Mouse (Mus musculus) gastrocnemius, postnatal 10 days (tissue): Measurements from ENCODE around the gene Ceacam20. TPM values are rescaled to one million over a fixed set of nuclear protein-coding genes. Genes with fewer than 3 reads are reported as not detected.
"Not testable (repeated sequence)": the region's sequence is repeated elsewhere in the genome, so short reads cannot be mapped to it uniquely, and the experiment has no call there.

Experiments used
- DNase-seq: peaks from one replicate; pipeline ENCODE4 v3.0.0; 2021; ENCODE audit warnings: mixed read lengths
- total RNA-seq, 2 experiments: library from RNA; stranded (reverse); gene quantifications; 2 replicates each; pipeline ENCODE4 v1.2.3; 2021

The Ceacam20 gene
- total RNA-seq, 2 experiments from 2014 or later = not detected

DNA sequence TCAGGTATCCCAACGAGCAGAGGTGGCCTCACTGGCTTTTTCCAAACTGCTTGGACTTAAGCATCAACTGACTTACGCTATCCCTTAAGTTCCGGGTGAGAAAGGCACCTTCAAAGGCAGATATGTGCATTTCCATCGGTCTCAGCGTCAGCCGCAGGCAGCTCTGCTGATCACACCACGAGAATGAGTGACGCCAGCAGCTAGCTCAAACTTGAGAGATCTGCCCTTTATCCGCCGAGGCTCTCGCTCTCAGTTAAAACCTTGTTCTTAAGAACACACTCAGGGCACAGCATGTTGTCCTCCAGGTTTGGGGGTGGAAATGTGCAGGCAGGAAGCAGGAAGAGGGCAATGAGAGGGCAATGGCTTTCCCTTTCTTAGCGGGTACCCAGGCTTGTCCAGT, 16.3 kb upstream of the Ceacam20 start:
- DNase-seq = no peak

DNA sequence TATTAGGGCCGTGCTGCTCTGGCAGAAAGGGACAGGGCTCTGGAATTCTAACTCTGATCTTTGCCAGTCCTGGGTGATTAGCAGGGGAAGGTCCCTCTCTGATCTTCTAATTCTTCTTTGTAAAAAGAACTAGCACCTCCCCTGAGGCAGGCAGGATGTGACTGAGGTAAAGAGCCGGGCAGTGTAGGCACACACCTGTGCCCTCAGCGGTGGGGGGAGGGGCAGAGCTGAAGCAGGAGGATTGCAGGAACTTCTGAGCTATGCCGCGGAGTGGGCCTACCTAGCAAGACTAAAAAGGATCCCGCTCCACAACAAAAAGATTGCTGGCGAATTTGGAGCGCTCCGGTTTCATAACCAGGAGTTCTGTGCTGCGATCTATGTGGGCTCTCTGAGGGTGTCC, 15.2 kb upstream of the Ceacam20 start:
- no peak for DNase-seq

DNA sequence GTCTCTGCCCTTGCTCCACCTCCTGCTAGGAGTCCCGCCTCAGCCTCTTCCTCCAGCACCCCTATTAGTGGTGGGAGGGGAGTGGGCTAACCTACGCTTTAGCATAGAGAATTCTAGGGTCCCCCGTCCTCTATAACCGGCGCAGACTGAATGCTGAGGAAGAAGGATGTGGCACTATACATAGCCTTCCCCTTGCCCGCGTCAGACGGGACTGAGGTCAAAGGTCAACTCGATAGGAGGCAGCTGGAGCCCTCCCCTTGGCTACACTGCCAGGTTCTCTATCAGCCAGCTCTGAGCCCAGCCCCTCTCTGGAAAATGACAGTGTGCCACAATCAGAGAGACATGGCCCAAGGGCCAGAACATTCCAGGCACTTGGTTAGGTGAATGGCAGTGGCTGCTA, 14.6 kb upstream of the Ceacam20 start, which contains the start of gene Igsf23:
Igsf23 (minus strand) TSS at position 168 of the 400 bp plus-strand sequence.
- no peak for DNase-seq

DNA sequence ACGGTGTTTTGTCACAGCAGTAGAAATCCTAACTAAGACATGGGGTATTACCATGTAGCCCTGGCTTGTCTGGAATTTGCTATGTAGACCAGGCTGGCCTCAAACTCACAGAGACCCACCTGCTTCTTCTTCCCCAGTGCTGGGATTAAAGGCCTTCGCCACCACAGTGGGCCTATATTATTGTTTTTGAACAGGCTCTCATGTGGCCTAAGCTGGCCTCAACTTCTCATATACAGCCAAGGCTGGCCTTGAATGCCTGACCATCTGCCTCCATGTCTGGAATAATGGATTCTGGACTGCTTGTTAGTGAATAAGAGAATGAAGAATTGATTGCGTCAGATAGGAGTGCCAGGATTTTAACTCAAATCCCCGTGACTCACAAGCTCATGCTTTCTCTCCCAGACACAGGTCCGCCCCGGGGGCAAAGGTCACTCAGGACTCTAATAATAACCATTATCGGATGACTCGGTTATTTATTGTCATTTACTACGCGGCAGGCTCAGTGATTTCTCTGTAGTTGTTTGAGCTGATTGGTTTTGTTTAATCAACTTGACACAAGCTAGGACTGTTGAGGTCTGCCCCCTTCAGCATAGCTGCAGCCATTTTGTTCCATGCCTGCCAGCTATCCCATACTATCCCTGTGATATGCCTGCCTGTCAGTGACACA, 12.8 kb upstream of the Ceacam20 start:
- DNase-seq = no peak

- no peak for DNase-seq
These were observed 12.2 kb upstream of the Ceacam20 start for GRCm38 (mm10) chr7:19953054-19953453.

- DNase-seq = no peak
These were observed 9.4 kb upstream of the Ceacam20 start for GRCm38 (mm10) chr7:19955861-19956260.

- DNase-seq = peak; percentile 94
These were observed 8.9 kb upstream of the Ceacam20 start for GRCm38 (mm10) chr7:19956341-19956781.

DNA sequence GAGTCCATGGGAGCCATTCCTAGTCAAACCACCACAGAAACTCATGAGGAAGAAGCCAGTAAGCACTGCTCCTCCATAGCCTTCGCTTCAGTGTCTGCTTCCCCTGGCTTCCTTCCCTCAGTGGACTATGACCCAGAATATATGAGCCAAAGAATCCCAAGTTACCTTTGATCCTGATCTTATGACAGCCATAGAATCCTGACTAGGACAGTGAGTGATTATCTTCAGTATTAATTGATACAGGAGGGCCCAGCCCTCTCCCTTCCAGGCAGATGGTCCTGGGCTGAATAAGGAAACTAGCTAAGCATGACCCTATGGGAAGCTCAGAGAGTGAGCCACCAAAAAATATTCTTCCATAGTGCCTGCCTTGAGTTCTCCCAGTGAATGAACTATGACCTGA, 2.8 kb upstream of the Ceacam20 start:
- no peak for DNase-seq

GRCm38 (mm10) chr7:19969106-19969505, 3.9 kb downstream of the Ceacam20 start:
- no peak for DNase-seq

DNA sequence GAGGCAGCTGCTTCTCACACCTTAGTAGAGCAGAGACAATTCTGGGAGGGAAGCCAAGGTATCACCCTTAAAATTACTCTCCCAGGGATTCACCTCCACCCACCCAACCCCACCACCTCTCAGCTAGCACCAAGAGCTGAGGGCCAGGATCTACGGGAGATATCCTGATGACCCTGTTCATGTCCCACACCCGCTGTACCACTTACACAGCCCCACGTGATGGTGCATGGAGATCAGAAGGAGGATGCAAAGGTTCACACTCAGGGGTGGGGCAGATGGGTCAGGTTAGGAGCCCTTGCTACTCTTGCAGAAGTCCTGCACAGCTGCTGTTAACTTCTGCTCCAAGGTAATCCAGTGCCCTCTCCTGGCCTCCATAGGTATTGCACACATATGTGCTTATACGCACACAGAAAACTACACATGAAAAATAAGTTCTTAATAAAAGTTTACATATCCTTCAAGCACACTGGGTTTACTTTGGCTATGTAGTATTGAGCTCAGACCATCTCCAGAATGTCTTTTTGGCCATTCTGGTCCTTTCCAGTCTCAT, 4.4 kb downstream of the Ceacam20 start:
- no peak for DNase-seq

- DNase-seq = no peak
These were observed 5.0 kb downstream of the Ceacam20 start for GRCm38 (mm10) chr7:19970196-19970595.

- no peak for DNase-seq
These were observed 6.3 kb downstream of the Ceacam20 start for GRCm38 (mm10) chr7:19971516-19971915.

GRCm38 (mm10) chr7:19991165-19991564, 26.0 kb downstream of the Ceacam20 start, which contains the start of gene Nlrp9b:
TSS of gene Nlrp9b (plus strand) at chr7:19991465.
- not testable (repeated sequence) for DNase-seq

GRCm38 (mm10) chr7:19996721-19997120, 31.5 kb downstream of the Ceacam20 start:
- DNase-seq = not testable (repeated sequence)

DNA sequence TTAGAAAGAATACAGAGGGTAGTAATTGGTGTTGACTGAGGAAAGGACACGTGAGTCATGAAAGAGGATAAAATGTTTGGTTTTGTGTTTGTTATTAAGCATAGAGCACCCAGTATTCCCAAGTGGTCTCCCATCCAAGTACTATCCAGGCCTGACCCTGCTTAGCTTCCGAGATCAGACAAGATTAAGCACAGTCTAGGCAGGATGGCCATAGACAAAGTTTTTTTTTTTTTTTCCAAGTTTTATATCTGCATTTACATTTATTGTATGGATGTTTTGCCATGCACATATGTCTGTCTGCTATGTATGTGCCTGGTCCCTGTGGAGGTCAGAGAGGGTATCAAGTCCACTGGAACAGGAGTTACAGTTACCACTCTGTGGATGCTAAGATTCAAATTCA, 44.8 kb downstream of the Ceacam20 start:
- no peak for DNase-seq

Other genes with a start within 250 kb of the Ceacam20 start
- gene Tomm40, start 250.0 kb upstream of the Ceacam20 start, total RNA-seq = 10 to 100 TPM; 59.3 to 63.3 TPM
- 10 to 100 TPM; 13.3 to 14.6 TPM for gene Nectin2, start 214.9 kb upstream of the Ceacam20 start, total RNA-seq
- gene Bcam, start 194.4 kb upstream of the Ceacam20 start, total RNA-seq = 10 to 100 TPM; 60.3 to 68.9 TPM
- under 1 TPM; 0.38 to 0.59 TPM for gene Cblc, start 168.6 kb upstream of the Ceacam20 start, total RNA-seq
- 1 to 10 TPM; 1.8 to 7.0 TPM for gene Bcl3, start 142.6 kb upstream of the Ceacam20 start, total RNA-seq
- gene Gm19345, start 113.4 kb upstream of the Ceacam20 start, total RNA-seq = not detected
- not detected for gene Ceacam16, start 104.1 kb upstream of the Ceacam20 start, total RNA-seq
- gene Ceacam19, start 77.4 kb upstream of the Ceacam20 start, total RNA-seq = not detected
- gene Pvr, start 44.3 kb upstream of the Ceacam20 start, total RNA-seq = 10 to 100 TPM; 10.7 to 15.3 TPM
- not detected for gene Igsf23, start 14.7 kb upstream of the Ceacam20 start, total RNA-seq
- not detected for gene Nlrp9b, start 26.1 kb downstream of the Ceacam20 start, total RNA-seq
- not detected for gene Vmn1r91, start 134.3 kb downstream of the Ceacam20 start, total RNA-seq
- gene Gm16442, start 157.2 kb downstream of the Ceacam20 start, total RNA-seq = not detected
- gene Vmn1r93, start 173.7 kb downstream of the Ceacam20 start, total RNA-seq = not detected
- not detected for gene Vmn1r94, start 203.0 kb downstream of the Ceacam20 start, total RNA-seq
- gene Vmn1r95, start 228.3 kb downstream of the Ceacam20 start, total RNA-seq = not detected
- gene Gm6164, start 240.2 kb downstream of the Ceacam20 start, total RNA-seq = not detected